Mouse (Mus musculus): ENCODE measurements around the gene Pnisr.

The Pnisr gene

GRCm38 (mm10) chr4:21847481-21848286, at the start of gene Pnisr:
Gene Pnisr (plus strand): TSS chr4:21847583.
- peak; percentile 96 for DNase-seq (ENCODE audit: low read depth, low spot score)

- DNase-seq (ENCODE audit: low read depth, low spot score) = no peak
Measured at GRCm38 (mm10) chr4:21801013-21801412, 46.4 kb upstream of the Pnisr start.

- DNase-seq (ENCODE audit: low read depth, low spot score) = no peak
Measured at GRCm38 (mm10) chr4:21801620-21802019, 45.8 kb upstream of the Pnisr start.

- DNase-seq (ENCODE audit: low read depth, low spot score) = no peak
Measured at GRCm38 (mm10) chr4:21807204-21807603, 40.2 kb upstream of the Pnisr start.

GRCm38 (mm10) chr4:21810608-21811007, 36.8 kb upstream of the Pnisr start:
- no peak for DNase-seq (ENCODE audit: low read depth, low spot score)

DNA sequence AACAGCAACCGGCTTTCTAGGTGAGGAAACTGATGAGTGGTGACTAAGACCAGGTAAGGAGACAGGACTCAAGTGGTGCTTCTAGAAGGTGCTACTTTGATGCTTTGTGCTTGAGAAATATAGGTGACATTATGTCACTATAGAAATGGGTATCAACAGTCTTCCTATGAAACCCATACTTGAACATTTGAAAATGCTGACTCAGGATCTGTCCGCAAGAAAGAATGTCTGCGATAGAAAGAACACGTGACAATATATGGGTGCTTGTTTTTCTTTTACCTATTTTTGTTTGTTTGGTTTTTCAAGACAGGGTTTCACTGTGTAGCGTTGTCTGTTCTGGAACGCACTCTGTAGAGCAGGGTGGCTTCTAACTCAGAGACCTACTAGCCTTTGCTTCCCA, 34.7 kb upstream of the Pnisr start:
- DNase-seq (ENCODE audit: low read depth, low spot score) = no peak

DNA sequence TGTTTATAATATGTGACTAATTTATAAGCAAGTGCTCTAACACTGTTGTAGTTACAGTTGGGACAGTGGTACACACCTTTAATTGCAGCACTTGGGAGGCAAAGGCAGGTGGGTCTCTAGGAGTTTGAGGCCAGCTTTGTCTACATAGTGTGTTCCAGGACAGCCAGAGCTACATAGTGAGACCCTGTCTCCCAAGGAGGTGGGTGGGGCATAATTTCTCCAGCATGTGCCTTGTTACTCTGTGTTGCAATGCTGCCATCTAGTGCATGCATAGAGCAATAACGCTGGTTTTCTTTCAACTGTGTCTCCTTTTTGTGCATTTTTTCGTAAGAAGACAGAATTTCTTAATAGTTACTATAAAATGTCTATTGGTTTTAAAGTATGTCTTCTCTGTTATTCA, 33.4 kb upstream of the Pnisr start:
- peak; percentile 21 for DNase-seq (ENCODE audit: low read depth, low spot score)

DNA sequence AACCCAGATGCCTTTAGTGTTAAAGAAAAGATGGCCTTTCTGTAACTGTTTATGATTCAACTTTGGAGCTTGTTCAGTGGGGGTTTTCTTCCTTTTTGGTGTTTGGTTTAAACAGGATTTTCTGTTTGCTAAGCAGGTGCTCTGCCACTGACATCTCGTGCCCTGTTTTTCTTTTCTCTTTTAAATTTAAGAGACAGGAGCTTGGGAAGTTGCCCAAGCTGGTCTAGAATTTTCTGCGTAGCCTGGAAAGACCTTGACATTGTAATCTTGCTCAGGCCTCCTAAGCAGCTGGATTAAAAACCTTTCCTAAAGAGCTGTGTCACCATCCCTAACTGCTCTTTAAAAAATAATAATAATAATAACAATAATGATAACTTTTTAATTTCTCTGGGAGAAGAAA, 20.8 kb upstream of the Pnisr start:
- no peak for DNase-seq (ENCODE audit: low read depth, low spot score)

GRCm38 (mm10) chr4:21832844-21833243, 14.5 kb upstream of the Pnisr start:
- DNase-seq (ENCODE audit: low read depth, low spot score) = no peak

DNA sequence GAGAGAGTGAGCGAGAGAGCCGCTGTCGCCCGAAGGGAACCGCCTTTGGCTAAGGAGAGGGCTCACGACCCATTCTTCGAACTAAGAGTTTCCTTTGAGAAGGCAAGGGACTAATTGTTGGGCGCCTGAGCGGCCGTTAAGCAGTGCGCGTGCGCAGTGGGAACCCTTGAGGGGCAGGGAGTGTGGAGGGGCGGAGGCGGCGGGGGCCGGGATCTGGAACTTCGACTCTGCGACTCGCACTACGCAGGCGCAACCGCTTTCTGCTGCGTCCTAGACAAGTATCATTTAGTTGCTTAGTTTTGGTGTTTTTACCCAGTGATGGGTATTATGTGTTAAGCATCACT, 876 bp downstream of the Pnisr start:
- DNase-seq (ENCODE audit: low read depth, low spot score) = peak; percentile 85

DNA sequence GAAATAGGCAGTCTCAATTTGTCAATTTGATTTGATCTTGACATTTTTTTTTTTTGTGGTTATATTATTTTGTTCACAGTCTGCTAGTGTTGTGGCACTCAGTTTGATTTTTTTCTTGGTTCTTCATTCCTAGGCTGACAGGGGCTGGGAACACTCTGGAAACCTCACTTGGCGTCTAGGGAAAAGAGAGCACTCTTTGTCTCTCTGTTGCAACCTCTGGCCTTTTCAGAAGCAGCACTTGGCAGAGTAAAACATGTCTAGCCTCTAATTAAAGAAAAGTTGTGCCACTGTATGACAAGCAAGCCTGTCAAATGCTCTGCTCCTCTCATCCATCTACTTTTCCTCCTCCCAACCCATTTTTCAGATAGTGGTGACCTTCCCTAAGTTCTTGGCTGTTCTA, 10.1 kb downstream of the Pnisr start:
- no peak for DNase-seq (ENCODE audit: low read depth, low spot score)

DNA sequence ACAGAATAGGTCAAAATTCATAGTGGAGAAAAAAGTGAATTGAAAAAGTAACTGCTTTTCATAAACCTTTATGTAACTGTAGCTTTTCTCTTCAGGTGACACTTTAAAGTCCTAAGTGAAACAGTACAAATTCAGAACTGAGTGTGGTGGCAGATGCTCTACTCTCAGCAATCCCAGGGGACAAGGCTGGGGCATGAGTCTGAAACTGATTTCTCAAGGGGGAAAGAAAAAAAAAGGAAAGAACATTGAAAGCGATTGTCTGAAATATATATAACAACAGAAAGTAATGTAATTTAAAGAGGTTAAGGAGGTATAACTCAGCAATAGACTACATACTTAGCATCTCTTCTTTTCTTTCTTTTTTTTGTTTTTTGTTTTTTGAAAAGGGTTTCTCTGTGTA, 17.8 kb downstream of the Pnisr start:
- DNase-seq (ENCODE audit: low read depth, low spot score) = no peak

DNA sequence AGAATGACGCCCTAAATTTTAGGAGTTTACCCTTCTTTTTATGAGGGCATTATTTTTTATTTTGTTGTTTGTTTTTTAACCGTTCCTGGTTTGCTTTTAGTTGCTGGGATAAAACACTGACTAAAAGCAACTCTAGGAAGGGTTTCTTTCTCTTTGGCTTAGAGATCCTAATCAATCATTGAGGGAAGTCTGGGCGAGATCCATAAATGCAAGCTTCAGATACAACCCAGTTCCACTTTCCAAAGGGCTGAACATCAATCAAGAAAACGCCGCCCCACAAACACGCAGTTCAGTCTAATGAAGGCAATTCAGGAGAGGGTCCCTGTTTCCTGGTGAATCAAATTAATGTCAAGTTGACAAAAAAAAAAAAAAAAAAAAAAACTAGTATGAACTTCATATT, 31.4 kb downstream of the Pnisr start:
- no peak for DNase-seq (ENCODE audit: low read depth, low spot score)

DNA sequence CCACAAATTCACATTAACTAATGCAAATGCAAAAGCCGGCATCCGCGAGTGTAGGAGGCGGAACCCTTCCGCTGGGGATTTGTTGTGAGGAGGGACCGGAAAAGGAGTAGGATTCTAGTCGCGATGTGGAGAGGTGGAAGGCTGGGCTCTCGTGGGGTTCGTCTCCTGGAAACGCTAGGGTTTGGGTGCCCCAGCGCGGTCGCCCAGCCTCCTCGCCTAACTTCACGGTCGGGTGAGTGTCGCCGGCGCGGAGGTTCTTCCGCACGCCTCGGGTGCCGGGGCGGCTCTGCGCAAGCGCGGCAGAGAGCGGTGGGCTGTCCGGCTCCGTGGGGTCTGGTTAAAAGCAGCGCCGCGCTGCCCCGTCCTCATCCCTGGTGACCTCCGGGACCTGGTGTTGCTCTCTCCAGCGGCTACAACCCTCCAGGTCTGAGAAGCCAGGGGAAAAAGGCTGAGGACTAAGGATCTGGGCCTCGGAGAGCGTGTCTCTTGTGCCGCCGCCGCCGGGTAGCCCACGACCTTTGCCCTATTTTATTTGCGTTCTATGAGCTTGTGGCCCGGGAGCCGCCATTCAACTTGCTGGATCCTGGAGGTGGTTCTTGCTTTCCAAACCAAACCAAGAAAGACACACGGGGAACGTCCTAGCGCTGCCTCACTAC, 32.3 kb downstream of the Pnisr start, which contains the start of gene Coq3:
Gene Coq3, plus strand, starts transcription at position 109 of the 656 bp plus-strand sequence.
- peak; percentile 40 for DNase-seq (ENCODE audit: low read depth, low spot score)

DNA sequence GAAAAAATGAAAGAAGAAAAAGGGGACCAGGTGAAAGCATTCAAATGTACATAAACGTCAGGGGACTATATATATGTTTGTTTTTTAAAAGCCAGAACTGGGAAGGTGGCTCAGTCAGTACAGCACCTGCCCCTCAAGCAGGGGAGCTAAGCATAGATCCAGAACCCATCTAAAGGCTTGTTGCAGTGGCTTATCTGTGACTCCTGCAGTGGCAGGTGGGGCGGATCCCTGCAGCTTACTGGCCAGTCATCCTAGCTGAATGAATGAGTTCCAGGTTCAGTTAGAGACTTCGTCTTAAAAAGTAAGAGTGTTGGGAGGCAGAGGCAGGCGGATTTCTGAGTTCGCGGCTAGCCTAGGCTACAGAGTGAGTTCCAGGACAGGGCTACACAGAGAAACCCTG, 35.4 kb downstream of the Pnisr start:
- no peak for DNase-seq (ENCODE audit: low read depth, low spot score)

- DNase-seq (ENCODE audit: low read depth, low spot score) = no peak
Measured at GRCm38 (mm10) chr4:21885831-21886230, 38.4 kb downstream of the Pnisr start.
